Mouse (Mus musculus): ENCODE measurements around the gene Usp19.

- no peak for TF ChIP-seq CTCF (IDR thresholded peaks at IDR 0.05; ENCODE audit: low read depth)
- no peak for TF ChIP-seq EP300 (IDR thresholded peaks at IDR 0.05; ENCODE audit: low read depth)
Measured at GRCm38 (mm10) chr9:108469845-108470244, 20.6 kb upstream of the Usp19 start.

Measured in heart, postnatal 0 days (tissue).